Comparison of ENCODE assay signal across 8 mouse cellular contexts in the genomic region with DNA sequence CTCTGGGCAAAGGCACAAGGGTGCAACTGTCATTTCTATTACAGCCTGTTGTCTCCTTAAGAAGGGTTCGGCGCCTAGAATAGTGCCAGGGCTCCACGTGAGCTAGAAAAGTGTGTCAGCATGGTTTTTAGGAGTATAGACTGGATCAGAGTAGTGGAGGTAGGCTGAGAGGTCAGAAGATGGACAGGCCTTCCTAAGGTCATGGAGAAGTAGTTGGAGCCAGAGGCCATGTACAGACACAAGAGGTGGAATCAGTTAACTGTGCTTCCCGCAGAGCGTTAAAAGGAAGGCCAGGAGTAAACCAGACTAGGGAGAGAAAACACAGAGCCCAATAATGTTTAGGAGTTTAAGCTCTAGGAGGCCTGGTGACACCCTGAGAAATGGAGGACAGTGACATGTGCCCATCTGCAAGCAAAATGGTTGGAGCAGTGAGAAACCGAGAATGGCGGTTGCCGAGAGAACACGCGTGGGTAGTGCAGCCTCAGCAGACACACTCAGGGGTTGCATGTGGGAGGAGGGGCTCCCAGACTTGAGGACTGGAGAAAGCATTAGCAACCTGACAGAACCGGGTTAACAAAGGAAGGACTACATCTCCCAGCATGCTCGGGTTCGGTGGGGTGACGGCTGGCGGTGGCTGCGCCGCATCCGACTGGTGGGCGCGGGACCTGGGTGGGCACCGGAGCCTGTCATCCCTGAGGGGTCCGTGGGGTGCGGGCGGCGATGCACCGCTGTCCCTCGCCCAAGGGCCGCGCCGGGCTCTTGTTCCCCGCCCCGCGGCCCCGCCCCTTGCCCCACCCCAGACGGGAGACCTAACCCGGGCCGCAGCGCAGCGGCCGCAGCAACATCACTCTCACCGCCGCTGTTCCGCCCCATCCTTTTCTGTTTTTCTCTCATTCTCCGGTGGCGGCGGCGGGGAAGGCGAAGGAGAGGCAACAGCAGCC. TPM values are rescaled to one million over a fixed set of nuclear protein-coding genes. Genes with fewer than 3 reads are reported as not detected.
DNase-seq lines count a peak whose midpoint lies in the region; ATAC-seq and TF ChIP-seq lines count a peak whose summit lies in the region.

A gene (plus strand): TSS at position 625 of the 941 bp plus-strand sequence.

- peak within 1 kb of the TSS; percentile 93 for H3K9ac ChIP-seq in hindbrain, embryonic 12.5 days
- H3K9ac ChIP-seq in lung, postnatal 0 days (replicated peaks; ENCODE audit: low read depth), result peak within 1 kb of the TSS; percentile 52

- H3K9me3 ChIP-seq in hindbrain, embryonic 12.5 days (replicated peaks), result peaks cover 9% of the 10 kb centered on the region; the same call in 1 of the 2 replicates
- H3K9me3 ChIP-seq in lung, postnatal 0 days (ENCODE audit: low read length), result no peaks in the 10 kb centered on the region

- peaks cover 17% of the 10 kb centered on the region for H3K36me3 ChIP-seq in hindbrain, embryonic 12.5 days
- H3K36me3 ChIP-seq in lung, postnatal 0 days (ENCODE audit: insufficient read depth, low read length), result no peaks in the 10 kb centered on the region

- peaks cover 39% of the 10 kb centered on the region for H3K4me1 ChIP-seq in hindbrain, embryonic 12.5 days
- H3K4me1 ChIP-seq in lung, postnatal 0 days (ENCODE audit: insufficient read depth, low read depth, low read length), result peaks cover 9% of the 10 kb centered on the region; the same call in 1 of the 2 replicates

- WGBS in hindbrain, embryonic 12.5 days, result 7% methylated on average over 47 of the region's 48 CpGs
- 8% methylated on average over 46 of the region's 48 CpGs for WGBS in lung, postnatal 0 days

- H3K27me3 ChIP-seq in hindbrain, embryonic 12.5 days, result no peaks in the 10 kb centered on the region
- H3K27me3 ChIP-seq in lung, postnatal 0 days (replicated peaks; ENCODE audit: insufficient read depth, low read length), result no peaks in the 10 kb centered on the region

- TF ChIP-seq CTCF in lung, postnatal 0 days (IDR thresholded peaks at IDR 0.05), result no peak

- TF ChIP-seq EP300 in lung, postnatal 0 days (IDR thresholded peaks at IDR 0.05), result no peak

- peak; percentile 92 for ATAC-seq in hindbrain, embryonic 12.5 days (ENCODE audit: low FRiP score)
- ATAC-seq in lung, postnatal 0 days, result peak; percentile 82

- peak within 1 kb of the TSS; percentile 73 for H3K4me3 ChIP-seq in hindbrain, embryonic 12.5 days
- H3K4me3 ChIP-seq in lung, postnatal 0 days (ENCODE audit: low read depth, low read length), result peak within 1 kb of the TSS; percentile 82

- peak within 1 kb of the TSS; percentile 97 for H3K27ac ChIP-seq in hindbrain, embryonic 12.5 days
- H3K27ac ChIP-seq in lung, postnatal 0 days (ENCODE audit: low read length), result no peak within 1 kb of the TSS

- H3K4me2 ChIP-seq in hindbrain, embryonic 12.5 days (replicated peaks), result peak within 1 kb of the TSS; percentile 89
- peak within 1 kb of the TSS; percentile 94 for H3K4me2 ChIP-seq in lung, postnatal 0 days (replicated peaks; ENCODE audit: low read depth, low read length)

- DNase-seq in MEL-GATA-1-ER (ENCODE audit: extremely low read depth, low read depth), result peak; percentile 36
- DNase-seq in cerebellum, adult 9-11 months, result peak; percentile 87
- DNase-seq in frontal cortex, postnatal 10 days (ENCODE audit: low spot score in 2 of 2), result peak; percentile 91
- DNase-seq in layer of hippocampus, postnatal 10 days (ENCODE audit: low spot score in 2 of 2), result peak; percentile 86 to 91
- peak; percentile 71 for DNase-seq in lung, postnatal 0 days (ENCODE audit: low spot score)
- peak; percentile 44 for DNase-seq in ovary, postnatal 14 days (ENCODE audit: low spot score)
- peak; percentile 86 for DNase-seq in thymus, postnatal 25 days

RNA-seq across cellular contexts. Expression of the gene that starts here (rescaled TPM):
- 64.2 and 64.8 TPM in 2 replicates for polyA plus RNA-seq in hindbrain, embryonic 12.5 days (2016; fragmentation: Nextera tagmentation; extraction: Ambion mirVana)
- total RNA-seq in layer of hippocampus, postnatal 10 days (2021), result 100 to 1,000 TPM; 195 to 196 TPM
- polyA plus RNA-seq in lung, postnatal 0 days (2015; fragmentation: Nextera tagmentation; extraction: Ambion mirVana), result 5.6 and 5.9 TPM in 2 replicates

Comparison
In these comparisons a context has a peak if more than half of its experiments do, and no peak if none do; other contexts are left out.
1. DNase-seq: peak in every context shown above with its lines; median percentile 91 in frontal cortex, postnatal 10 days; 88 in layer of hippocampus, postnatal 10 days; 87 in cerebellum, adult 9-11 months; 86 in thymus, postnatal 25 days; 71 in lung, postnatal 0 days; 44 in ovary, postnatal 14 days; 36 in MEL-GATA-1-ER.